Mouse (Mus musculus) layer of hippocampus, postnatal 10 days (tissue): ENCODE data around the gene B4galt2. TPM values are rescaled to one million over a fixed set of nuclear protein-coding genes. Genes with fewer than 3 reads are reported as not detected.

ENCODE experiments used
- DNase-seq, 2 experiments: peaks; one replicate each; pipeline ENCODE4 v3.0.0; 2021; ENCODE audit warnings: low spot score in 2 of 2
- total RNA-seq, 2 experiments: library from RNA; stranded (reverse); gene quantifications; 2 replicates each; pipeline ENCODE4 v1.2.3; 2021

The B4galt2 gene
- total RNA-seq, 2 experiments from 2014 or later = 122 to 125 TPM

GRCm38 (mm10) chr4:117870437-117870836 is 12.8 kb downstream of the B4galt2 start:
- no peak for DNase-seq

- DNase-seq = no peak
Measured at GRCm38 (mm10) chr4:117869317-117869716, 14.0 kb downstream of the B4galt2 start.

GRCm38 (mm10) chr4:117867823-117868222 is 15.5 kb downstream of the B4galt2 start:
- DNase-seq = peak; percentile 76 to 80

- no peak for DNase-seq
Measured at GRCm38 (mm10) chr4:117867000-117867399, 16.3 kb downstream of the B4galt2 start.

GRCm38 (mm10) chr4:117866083-117866482 is 17.2 kb downstream of the B4galt2 start:
- DNase-seq = peak; percentile 35 to 50

GRCm38 (mm10) chr4:117862823-117863222 is 20.5 kb downstream of the B4galt2 start:
- peak; percentile 60 to 64 for DNase-seq

- no peak for DNase-seq
Measured at GRCm38 (mm10) chr4:117860570-117860969, 22.7 kb downstream of the B4galt2 start.

GRCm38 (mm10) chr4:117858794-117859193 is 24.5 kb downstream of the B4galt2 start:
- peak; percentile 80 to 84 for DNase-seq

- peak; percentile 59 to 70 for DNase-seq
Measured at GRCm38 (mm10) chr4:117855146-117855545, 28.1 kb downstream of the B4galt2 start.

- DNase-seq = no peak
Measured at GRCm38 (mm10) chr4:117852152-117852868, 31.0 kb downstream of the B4galt2 start.

GRCm38 (mm10) chr4:117850871-117851270 is 32.4 kb downstream of the B4galt2 start:
- DNase-seq = no peak

GRCm38 (mm10) chr4:117850176-117850575 is 33.1 kb downstream of the B4galt2 start:
- no peak for DNase-seq

GRCm38 (mm10) chr4:117849506-117849905 is 33.8 kb downstream of the B4galt2 start:
- peak in 1 of 2 experiments; percentile 35 for DNase-seq

- DNase-seq = peak in 1 of 2 experiments; percentile 28
Measured at GRCm38 (mm10) chr4:117849063-117849462, 34.2 kb downstream of the B4galt2 start.

- peak; percentile 58 to 66 for DNase-seq
Measured at GRCm38 (mm10) chr4:117847011-117847410, 36.3 kb downstream of the B4galt2 start.

GRCm38 (mm10) chr4:117846261-117846660 is 37.0 kb downstream of the B4galt2 start:
- DNase-seq = no peak

GRCm38 (mm10) chr4:117845316-117845715 is 38.0 kb downstream of the B4galt2 start:
- no peak for DNase-seq

GRCm38 (mm10) chr4:117844467-117844866 is 38.8 kb downstream of the B4galt2 start:
- DNase-seq = no peak

- no peak for DNase-seq
Measured at GRCm38 (mm10) chr4:117843101-117843500, 40.2 kb downstream of the B4galt2 start.

- DNase-seq = no peak
Measured at GRCm38 (mm10) chr4:117841566-117841965, 41.7 kb downstream of the B4galt2 start.

GRCm38 (mm10) chr4:117840821-117841220 is 42.5 kb downstream of the B4galt2 start:
- DNase-seq = no peak

- no peak for DNase-seq
Measured at GRCm38 (mm10) chr4:117839366-117839765, 43.9 kb downstream of the B4galt2 start.

GRCm38 (mm10) chr4:117837271-117837670 is 46.0 kb downstream of the B4galt2 start:
- no peak for DNase-seq
